Mouse (Mus musculus): ENCODE results near the gene Gm17359. TPM values are rescaled to one million over a fixed set of nuclear protein-coding genes. Genes with fewer than 3 reads are reported as not detected.
A peak's percentile ranks its signal among the peaks of the same experiment; 100 is the strongest.

Gene Gm17359
- polyA plus RNA-seq, 1 experiment from 2014 or later: not detected

- WGBS: 57% methylated on average over 2 of the region's 2 CpGs
- Histone ChIP-seq H3K27ac (ENCODE audit: low read depth, low read length) (no peak overlapping the region), H3K4me3 (ENCODE audit: low read length) (no peak overlapping the region), H3K27me3 (replicated peaks; ENCODE audit: control insufficient read depth, insufficient read depth, low read length) (no peaks in the 10 kb centered on the region), H3K9me3 (ENCODE audit: control insufficient read depth, low read length) (no peaks in the 10 kb centered on the region), H3K9ac (ENCODE audit: low read depth, low read length) (no peak overlapping the region), H3K4me2 (ENCODE audit: low read length) (no peak overlapping the region), H3K36me3 (ENCODE audit: control insufficient read depth, insufficient read depth, low read length) (0 out of 2 replicates have a peak, but pooled peaks cover 3% of the 10 kb centered on the region), H3K4me1 (ENCODE audit: control insufficient read depth, insufficient read depth, low read depth, low read length) (peaks cover 7% of the 10 kb centered on the region; the same call in 1 of the 2 replicates)
- peak; percentile 54; the same call in 1 of the 2 replicates for ATAC-seq
Observed at GRCm38 (mm10) chr3:79475980-79476379, 139.5 kb downstream of the Gm17359 start.

- ATAC-seq: no peak
- Histone ChIP-seq H3K4me1 (ENCODE audit: control insufficient read depth, insufficient read depth, low read depth, low read length) (peaks cover 7% of the 10 kb centered on the region; the same call in 1 of the 2 replicates), H3K9me3 (ENCODE audit: control insufficient read depth, low read length) (peaks cover under 1% of the 10 kb centered on the region; the same call in 1 of the 2 replicates), H3K36me3 (ENCODE audit: control insufficient read depth, insufficient read depth, low read length) (0 out of 2 replicates have a peak, but pooled peaks cover 7% of the 10 kb centered on the region), H3K27me3 (replicated peaks; ENCODE audit: control insufficient read depth, insufficient read depth, low read length) (no peaks in the 10 kb centered on the region), H3K9ac (ENCODE audit: low read depth, low read length) (no peak overlapping the region), H3K4me2 (ENCODE audit: low read length) (no peak overlapping the region), H3K4me3 (ENCODE audit: low read length) (no peak overlapping the region), H3K27ac (ENCODE audit: low read depth, low read length) (no peak overlapping the region)
- WGBS: 85% methylated on average over 8 of the region's 8 CpGs
Observed at GRCm38 (mm10) chr3:79478400-79478799, 141.9 kb downstream of the Gm17359 start.

GRCm38 (mm10) chr3:79478880-79479279 is 142.4 kb downstream of the Gm17359 start:
- Histone ChIP-seq H3K9me3 (ENCODE audit: control insufficient read depth, low read length) (peaks cover 4% of the 10 kb centered on the region; the same call in 1 of the 2 replicates), H3K4me1 (ENCODE audit: control insufficient read depth, insufficient read depth, low read depth, low read length) (peaks cover 7% of the 10 kb centered on the region; the same call in 1 of the 2 replicates), H3K27ac (ENCODE audit: low read depth, low read length) (no peak overlapping the region), H3K4me3 (ENCODE audit: low read length) (no peak overlapping the region), H3K27me3 (replicated peaks; ENCODE audit: control insufficient read depth, insufficient read depth, low read length) (no peaks in the 10 kb centered on the region), H3K9ac (ENCODE audit: low read depth, low read length) (no peak overlapping the region), H3K4me2 (ENCODE audit: low read length) (no peak overlapping the region), H3K36me3 (ENCODE audit: control insufficient read depth, insufficient read depth, low read length) (0 out of 2 replicates have a peak, but pooled peaks cover 11% of the 10 kb centered on the region)
- ATAC-seq: peak; percentile 6; the same call in 1 of the 2 replicates
- WGBS: 77% methylated on average over 4 of the region's 4 CpGs

GRCm38 (mm10) chr3:79484286-79485063 is 148.0 kb downstream of the Gm17359 start:
- Histone ChIP-seq H3K9me3 (ENCODE audit: control insufficient read depth, low read length) (peaks cover 4% of the 10 kb centered on the region; the same call in 1 of the 2 replicates), H3K4me2 (ENCODE audit: low read length) (no peak overlapping the region), H3K27ac (ENCODE audit: low read depth, low read length) (no peak overlapping the region), H3K36me3 (ENCODE audit: control insufficient read depth, insufficient read depth, low read length) (peaks cover 15% of the 10 kb centered on the region), H3K4me1 (ENCODE audit: control insufficient read depth, insufficient read depth, low read depth, low read length) (no peaks in the 10 kb centered on the region), H3K9ac (ENCODE audit: low read depth, low read length) (no peak overlapping the region), H3K27me3 (replicated peaks; ENCODE audit: control insufficient read depth, insufficient read depth, low read length) (no peaks in the 10 kb centered on the region), H3K4me3 (ENCODE audit: low read length) (no peak overlapping the region)
- 88% methylated on average over 16 of the region's 16 CpGs for WGBS
- no peak for ATAC-seq

- Histone ChIP-seq H3K27ac (ENCODE audit: low read depth, low read length) (no peak overlapping the region), H3K36me3 (ENCODE audit: control insufficient read depth, insufficient read depth, low read length) (peaks cover 22% of the 10 kb centered on the region), H3K27me3 (replicated peaks; ENCODE audit: control insufficient read depth, insufficient read depth, low read length) (no peaks in the 10 kb centered on the region), H3K4me1 (ENCODE audit: control insufficient read depth, insufficient read depth, low read depth, low read length) (no peaks in the 10 kb centered on the region), H3K4me3 (ENCODE audit: low read length) (no peak overlapping the region), H3K4me2 (ENCODE audit: low read length) (no peak overlapping the region), H3K9me3 (ENCODE audit: control insufficient read depth, low read length) (peaks cover 4% of the 10 kb centered on the region; the same call in 1 of the 2 replicates), H3K9ac (ENCODE audit: low read depth, low read length) (no peak overlapping the region)
- WGBS: 93% methylated on average over 7 of the region's 7 CpGs
- ATAC-seq: no peak
Observed at GRCm38 (mm10) chr3:79488025-79488424, 151.6 kb downstream of the Gm17359 start.

- H3K4me3 ChIP-seq (ENCODE audit: low read length): no peak overlapping the region
- no peaks in the 10 kb centered on the region for H3K9me3 ChIP-seq (ENCODE audit: control insufficient read depth, low read length)
- H3K36me3 ChIP-seq (ENCODE audit: control insufficient read depth, insufficient read depth, low read length): peaks cover 18% of the 10 kb centered on the region
- ATAC-seq: no peak
- no peaks in the 10 kb centered on the region for H3K4me1 ChIP-seq (ENCODE audit: control insufficient read depth, insufficient read depth, low read depth, low read length)
- H3K27me3 ChIP-seq (replicated peaks; ENCODE audit: control insufficient read depth, insufficient read depth, low read length): no peaks in the 10 kb centered on the region
- no peak overlapping the region for H3K27ac ChIP-seq (ENCODE audit: low read depth, low read length)
- 96% methylated on average over 5 of the region's 5 CpGs for WGBS
- H3K4me2 ChIP-seq (ENCODE audit: low read length): no peak overlapping the region
- H3K9ac ChIP-seq (ENCODE audit: low read depth, low read length): no peak overlapping the region
Observed at GRCm38 (mm10) chr3:79490102-79490501, 153.6 kb downstream of the Gm17359 start.

- H3K4me2 ChIP-seq (ENCODE audit: low read length): no peak overlapping the region
- no peak overlapping the region for H3K9ac ChIP-seq (ENCODE audit: low read depth, low read length)
- no peak overlapping the region for H3K27ac ChIP-seq (ENCODE audit: low read depth, low read length)
- ATAC-seq: no peak
- H3K36me3 ChIP-seq (ENCODE audit: control insufficient read depth, insufficient read depth, low read length): peaks cover 18% of the 10 kb centered on the region
- no peaks in the 10 kb centered on the region for H3K27me3 ChIP-seq (replicated peaks; ENCODE audit: control insufficient read depth, insufficient read depth, low read length)
- H3K4me1 ChIP-seq (ENCODE audit: control insufficient read depth, insufficient read depth, low read depth, low read length): no peaks in the 10 kb centered on the region
- no peaks in the 10 kb centered on the region for H3K9me3 ChIP-seq (ENCODE audit: control insufficient read depth, low read length)
- WGBS: 84% methylated on average over 3 of the region's 3 CpGs
- H3K4me3 ChIP-seq (ENCODE audit: low read length): no peak overlapping the region
Observed at GRCm38 (mm10) chr3:79491614-79492013, 155.2 kb downstream of the Gm17359 start.

GRCm38 (mm10) chr3:79493064-79493463 is 156.6 kb downstream of the Gm17359 start:
- Histone ChIP-seq H3K4me1 (ENCODE audit: control insufficient read depth, insufficient read depth, low read depth, low read length) (no peaks in the 10 kb centered on the region), H3K4me3 (ENCODE audit: low read length) (no peak overlapping the region), H3K4me2 (ENCODE audit: low read length) (no peak overlapping the region), H3K36me3 (ENCODE audit: control insufficient read depth, insufficient read depth, low read length) (peaks cover 14% of the 10 kb centered on the region), H3K27ac (ENCODE audit: low read depth, low read length) (no peak overlapping the region), H3K9ac (ENCODE audit: low read depth, low read length) (no peak overlapping the region), H3K9me3 (ENCODE audit: control insufficient read depth, low read length) (no peaks in the 10 kb centered on the region), H3K27me3 (replicated peaks; ENCODE audit: control insufficient read depth, insufficient read depth, low read length) (no peaks in the 10 kb centered on the region)
- WGBS: 98% methylated on average over 10 of the region's 10 CpGs
- ATAC-seq: no peak

GRCm38 (mm10) chr3:79494028-79494427 is 157.6 kb downstream of the Gm17359 start:
- Histone ChIP-seq H3K27ac (ENCODE audit: low read depth, low read length) (no peak overlapping the region), H3K4me1 (ENCODE audit: control insufficient read depth, insufficient read depth, low read depth, low read length) (no peaks in the 10 kb centered on the region), H3K9ac (ENCODE audit: low read depth, low read length) (no peak overlapping the region), H3K27me3 (replicated peaks; ENCODE audit: control insufficient read depth, insufficient read depth, low read length) (no peaks in the 10 kb centered on the region), H3K36me3 (ENCODE audit: control insufficient read depth, insufficient read depth, low read length) (peaks cover 12% of the 10 kb centered on the region), H3K4me2 (ENCODE audit: low read length) (no peak overlapping the region), H3K9me3 (ENCODE audit: control insufficient read depth, low read length) (no peaks in the 10 kb centered on the region), H3K4me3 (ENCODE audit: low read length) (no peak overlapping the region)
- no peak for ATAC-seq
- 79% methylated on average over 8 of the region's 8 CpGs for WGBS
